Comparison of ENCODE assay signal across 1 mouse cellular context in the genomic region with DNA sequence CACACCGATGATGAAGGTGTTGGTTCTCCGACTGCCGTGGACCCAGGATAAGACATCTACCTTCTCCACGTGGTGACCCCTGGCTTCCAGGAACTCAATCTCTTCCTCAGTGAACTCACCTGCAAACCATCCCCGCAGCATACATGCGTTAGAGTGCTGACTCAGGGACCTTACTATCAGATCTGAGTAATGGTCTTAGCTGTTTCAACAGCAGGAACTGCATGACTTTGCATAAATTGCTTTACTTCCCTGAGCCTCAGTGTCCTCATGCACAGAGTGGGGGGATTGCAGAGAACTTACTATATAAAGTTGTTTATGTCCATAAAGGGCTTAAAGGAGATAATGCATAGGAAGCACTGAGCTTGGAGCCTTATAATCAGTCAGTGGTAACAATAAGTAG.
TF ChIP-seq lines count a peak whose summit lies in the region.

No protein-coding gene starts in this region.

TF ChIP-seq in MEL, 35 proteins besides CTCF, POLR2A, EP300 and RAD21 (continued from another document):
- TF ChIP-seq SIN3A (IDR thresholded peaks at IDR 0.05; ENCODE audit: low read length): 0 out of 2 replicates have a peak, but pooled peaks have one; percentile 37
- TF ChIP-seq CHD1 (IDR thresholded peaks at IDR 0.05; ENCODE audit: low read depth, low read length): no peak
- TF ChIP-seq ZKSCAN1 (IDR thresholded peaks at IDR 0.05; ENCODE audit: low read depth, low read length): no peak
- no peak for TF ChIP-seq POLR2AphosphoS5 (IDR thresholded peaks at IDR 0.05; ENCODE audit: borderline replicate concordance, low read depth, low read length)
- peak; percentile 31; the same call in 1 of the 2 replicates for TF ChIP-seq MYC (IDR thresholded peaks at IDR 0.05; ENCODE audit: low read depth, low read length)
- TF ChIP-seq MAX (IDR thresholded peaks at IDR 0.05; ENCODE audit: low read length): no peak
- no peak for TF ChIP-seq BHLHE40 (IDR thresholded peaks at IDR 0.05; ENCODE audit: borderline replicate concordance, low read depth, low read length)
- TF ChIP-seq NRF1 (IDR thresholded peaks at IDR 0.05; ENCODE audit: insufficient read depth, low read depth, low read length, poor library complexity, severe bottlenecking): no peak
- no peak for TF ChIP-seq MAZ (IDR thresholded peaks at IDR 0.05; ENCODE audit: low read depth, low read length)
- TF ChIP-seq TBP (IDR thresholded peaks at IDR 0.05; ENCODE audit: low read depth, low read length): no peak
- no peak for TF ChIP-seq ELF1 (IDR thresholded peaks at IDR 0.05; ENCODE audit: low read depth, low read length)
- TF ChIP-seq JUND (IDR thresholded peaks at IDR 0.05; ENCODE audit: low read depth, low read length): no peak
